Mouse (Mus musculus) spleen, postnatal 14 days (tissue): ENCODE data around the gene Emilin1.

Experiments
- DNase-seq, 2 experiments: peaks; one replicate each; pipeline ENCODE4 v3.0.0; 2021 to 2022; ENCODE audit warnings: low spot score in 2 of 2

Emilin1 gene

GRCm38 (mm10) chr5:30959198-30959854 is 46.1 kb downstream of the Emilin1 start:
- DNase-seq: no peak

GRCm38 (mm10) chr5:30959966-30960501 is 46.8 kb downstream of the Emilin1 start, which contains the start of gene Preb:
Gene Preb (minus strand): TSS chr5:30960361.
- DNase-seq: peak; percentile 96 to 98

DNA sequence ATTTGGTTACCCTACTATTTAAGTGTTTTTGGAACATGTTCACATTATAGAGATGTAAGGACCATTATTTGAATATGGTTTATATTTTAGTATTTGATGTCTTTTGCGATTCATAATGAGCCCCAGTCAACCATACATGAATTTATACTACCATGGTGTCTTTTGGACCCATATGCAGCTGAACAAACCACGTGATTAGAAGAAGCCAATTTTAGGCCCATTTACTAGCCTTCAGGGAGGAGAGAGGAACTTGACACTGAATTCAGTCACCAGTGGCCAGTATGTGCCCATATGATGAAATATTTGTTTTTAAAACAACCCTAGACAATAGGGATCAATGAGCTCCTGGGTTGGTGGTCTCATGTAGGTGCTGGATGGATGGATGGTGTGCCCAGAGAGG is 47.6 kb downstream of the Emilin1 start:
- DNase-seq: no peak

- DNase-seq: no peak
Measured at GRCm38 (mm10) chr5:30961545-30962505, 48.6 kb downstream of the Emilin1 start.

DNA sequence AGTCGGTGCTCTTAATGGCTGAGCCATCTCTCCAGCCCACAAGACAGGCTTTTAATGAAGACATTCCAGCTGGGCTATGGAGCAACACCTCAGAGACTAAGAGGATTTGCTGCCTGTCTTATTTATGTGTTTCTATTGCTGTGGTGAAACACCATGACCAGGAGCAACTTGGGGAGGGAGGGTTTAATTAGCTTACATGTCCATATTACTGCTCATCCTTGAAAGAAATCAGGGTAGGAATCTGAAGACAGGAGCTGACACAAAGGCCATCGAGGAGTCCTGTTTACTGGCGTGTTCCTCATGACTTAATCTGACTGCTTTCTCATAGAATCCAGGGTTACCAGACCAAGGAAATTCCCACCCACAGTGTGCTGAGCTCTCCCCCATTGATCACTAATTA is 50.7 kb downstream of the Emilin1 start:
- DNase-seq: no peak

- no peak for DNase-seq
Measured at GRCm38 (mm10) chr5:30966189-30966588, 53.0 kb downstream of the Emilin1 start.

DNA sequence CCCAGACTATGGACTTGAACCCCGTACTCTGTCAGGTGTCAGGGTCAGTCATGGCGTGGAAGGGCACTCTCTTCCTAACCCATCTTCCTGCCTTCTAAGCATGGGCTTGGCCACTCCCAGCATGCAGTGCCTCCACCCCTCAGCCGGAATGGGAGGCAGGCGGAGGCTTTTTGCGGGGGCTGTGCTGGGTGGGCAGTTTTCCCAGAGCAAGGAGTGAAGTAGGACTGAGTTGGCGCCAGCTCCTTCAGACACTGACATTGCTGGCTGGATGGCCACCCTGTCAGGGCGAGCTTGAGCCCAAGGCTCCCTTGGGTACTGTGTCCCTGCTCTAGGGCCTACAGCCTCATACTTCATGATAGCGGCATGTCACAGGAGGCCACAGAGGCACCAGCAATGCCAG is 55.2 kb downstream of the Emilin1 start, which contains the start of gene Tcf23:
Gene Tcf23 (plus strand): TSS at position 247 of the 400 bp plus-strand sequence.
- DNase-seq: no peak

DNA sequence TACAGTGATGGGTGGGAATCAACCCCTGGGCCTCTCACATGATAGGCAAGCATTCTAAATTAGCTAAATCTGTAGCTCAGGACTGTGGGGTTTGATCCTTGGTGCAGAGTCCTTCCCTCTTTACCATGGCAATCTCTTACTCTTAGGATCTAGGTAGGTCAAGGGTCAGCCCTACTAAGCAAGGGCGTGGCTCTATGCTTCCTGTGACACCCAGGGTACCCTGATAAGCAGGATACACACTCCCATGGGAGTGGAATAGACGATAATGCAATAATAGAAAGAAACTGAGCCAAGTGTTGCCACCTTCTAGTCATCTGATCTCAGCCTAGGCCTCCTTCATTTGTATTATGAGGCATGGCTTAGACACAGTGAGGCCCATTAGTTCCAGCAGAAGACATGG is 56.2 kb downstream of the Emilin1 start:
- DNase-seq: no peak
